Mouse (Mus musculus): ENCODE data around the gene Isoc2a. TPM values are rescaled to one million over a fixed set of nuclear protein-coding genes. Genes with fewer than 3 reads are reported as not detected.

Isoc2a gene
- polyA plus RNA-seq, 1 experiment from 2014 or later: 0.88 TPM

- H3K27me3 ChIP-seq (ENCODE audit: insufficient read depth, low read length): peaks cover 42% of the 10 kb centered on the region
- no peak for TF ChIP-seq CTCF (IDR thresholded peaks at IDR 0.05; ENCODE audit: low read depth)
- H3K4me3 ChIP-seq (ENCODE audit: low read depth, low read length): peak overlapping the region; percentile 39
- no peaks in the 10 kb centered on the region for H3K4me1 ChIP-seq (ENCODE audit: insufficient read depth)
- no peak overlapping the region for H3K27ac ChIP-seq (ENCODE audit: low read depth)
- peak overlapping the region; percentile 25; the same call in 1 of the 2 replicates for H3K9ac ChIP-seq
- 1% methylated on average over 34 of the region's 34 CpGs for WGBS
- ATAC-seq (ENCODE audit: insufficient read depth): no peak; the same call in 1 of the 2 replicates
- DNase-seq: peak; percentile 64
- H3K9me3 ChIP-seq (ENCODE audit: low read depth, low read length): no peaks in the 10 kb centered on the region
- no peaks in the 10 kb centered on the region for H3K36me3 ChIP-seq (ENCODE audit: insufficient read depth)
- peak overlapping the region; percentile 83 for H3K4me2 ChIP-seq
These were observed 33.2 kb upstream of the Isoc2a start for GRCm38 (mm10) chr7:4843604-4844244.

- peaks cover 42% of the 10 kb centered on the region for H3K27me3 ChIP-seq (ENCODE audit: insufficient read depth, low read length)
- peak within 1 kb of the TSS; percentile 83 for H3K4me2 ChIP-seq
- H3K27ac ChIP-seq (ENCODE audit: low read depth): no peak within 1 kb of the TSS
- H3K36me3 ChIP-seq (ENCODE audit: insufficient read depth): no peaks in the 10 kb centered on the region
- ATAC-seq (ENCODE audit: insufficient read depth) (peak; percentile 55), DNase-seq (no peak)
- H3K9ac ChIP-seq: peak within 1 kb of the TSS; percentile 26
- no peaks in the 10 kb centered on the region for H3K4me1 ChIP-seq (ENCODE audit: insufficient read depth)
- under 1% methylated on average over 41 of the region's 41 CpGs for WGBS
- peak within 1 kb of the TSS; percentile 39 for H3K4me3 ChIP-seq (ENCODE audit: low read depth, low read length)
- no peaks in the 10 kb centered on the region for H3K9me3 ChIP-seq (ENCODE audit: low read depth, low read length)
- TF ChIP-seq CTCF (IDR thresholded peaks at IDR 0.05; ENCODE audit: low read depth): no peak
These were observed 32.6 kb upstream of the Isoc2a start, which contains the start of gene Shisa7 for GRCm38 (mm10) chr7:4844245-4844916. Shisa7 (minus strand) TSS chr7:4844696.

DNA sequence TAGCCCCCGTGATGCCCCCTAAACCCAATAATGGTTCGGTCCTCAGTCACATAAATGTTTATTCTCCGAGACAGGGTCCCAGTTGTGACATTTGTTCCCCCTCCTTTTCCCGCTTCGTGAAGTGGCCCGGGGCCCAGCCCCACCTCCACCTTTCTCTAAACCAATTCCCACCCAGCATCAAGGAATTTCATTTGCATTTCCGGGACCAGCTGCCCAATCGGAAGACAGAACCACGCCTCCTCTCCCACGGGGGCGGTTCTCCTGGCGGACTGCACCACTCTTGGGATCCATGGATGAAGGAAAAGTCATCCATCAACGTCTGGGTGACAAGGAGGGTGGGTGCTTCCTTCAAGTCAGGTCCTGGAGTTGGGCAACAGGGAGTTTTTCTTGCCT, 32.0 kb upstream of the Isoc2a start:
- peak; percentile 88 for DNase-seq
- H3K4me2 ChIP-seq: peak overlapping the region; percentile 83
- TF ChIP-seq CTCF (IDR thresholded peaks at IDR 0.05; ENCODE audit: low read depth): no peak
- no peaks in the 10 kb centered on the region for H3K4me1 ChIP-seq (ENCODE audit: insufficient read depth)
- H3K36me3 ChIP-seq (ENCODE audit: insufficient read depth): no peaks in the 10 kb centered on the region
- H3K27me3 ChIP-seq (ENCODE audit: insufficient read depth, low read length): peaks cover 42% of the 10 kb centered on the region
- H3K27ac ChIP-seq (ENCODE audit: low read depth): no peak overlapping the region
- WGBS: under 1% methylated on average over 13 of the region's 13 CpGs
- no peak overlapping the region for H3K9ac ChIP-seq
- ATAC-seq (ENCODE audit: insufficient read depth): peak; percentile 83
- H3K4me3 ChIP-seq (ENCODE audit: low read depth, low read length): peak overlapping the region; percentile 39
- no peaks in the 10 kb centered on the region for H3K9me3 ChIP-seq (ENCODE audit: low read depth, low read length)

DNA sequence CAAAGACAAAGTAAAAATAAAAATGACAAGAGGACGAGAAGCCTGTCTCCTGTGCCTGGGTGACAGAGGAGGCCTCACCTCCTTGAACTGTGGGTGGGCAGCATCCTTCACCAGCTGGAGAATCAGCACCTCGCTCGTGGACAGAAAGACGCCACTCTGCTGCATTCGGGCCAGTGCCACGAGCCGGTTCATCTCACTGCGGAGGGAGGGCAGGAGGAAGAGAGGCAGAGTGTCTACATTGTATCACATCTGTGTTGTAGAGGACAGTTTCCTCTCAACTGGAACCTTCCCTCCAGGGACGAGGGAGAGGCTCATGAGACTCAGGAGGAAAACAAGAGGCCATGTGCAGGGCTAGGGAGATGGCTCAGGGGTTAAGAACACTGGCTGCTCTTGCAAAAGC, 27.6 kb upstream of the Isoc2a start:
- 43% methylated on average over 9 of the region's 9 CpGs for WGBS

DNA sequence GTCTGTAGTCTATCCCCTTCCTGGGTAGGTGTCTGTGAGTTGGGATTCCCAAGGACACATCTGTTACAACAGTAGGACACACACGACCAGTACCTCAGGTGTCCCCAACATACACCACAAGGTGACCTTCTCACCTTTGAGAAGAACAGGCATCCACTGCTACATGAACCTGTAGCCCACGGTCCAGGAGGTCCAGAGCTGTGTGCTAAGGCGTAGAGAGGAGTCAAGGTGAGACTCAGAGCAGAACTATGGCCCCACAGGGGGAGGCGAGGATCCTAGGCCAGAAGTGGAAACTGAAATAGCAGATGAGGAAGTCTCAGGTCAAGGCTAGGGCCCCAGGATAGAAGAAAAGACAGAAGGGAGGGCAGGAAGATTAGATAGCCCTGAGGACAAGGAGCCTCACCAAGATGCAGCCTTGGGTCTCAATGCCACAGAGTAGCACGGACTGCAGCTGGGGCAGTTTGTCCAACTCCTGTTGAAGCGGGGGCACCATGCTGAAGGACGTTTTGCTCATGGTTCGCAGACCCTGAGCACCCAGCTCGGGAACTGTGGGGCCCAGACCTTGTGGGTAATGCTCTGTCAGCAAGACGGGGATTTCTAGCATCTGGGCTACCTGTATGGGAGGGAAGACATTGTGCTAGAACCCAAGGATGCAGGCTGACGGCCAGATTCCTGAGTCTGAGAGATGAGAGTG, 26.2 kb upstream of the Isoc2a start:
- 67% methylated on average over 11 of the region's 11 CpGs for WGBS
- no peak for TF ChIP-seq CTCF (IDR thresholded peaks at IDR 0.05; ENCODE audit: low read depth)
- H3K9ac ChIP-seq: no peak overlapping the region
- no peaks in the 10 kb centered on the region for H3K27me3 ChIP-seq (ENCODE audit: insufficient read depth, low read length)
- no peak for ATAC-seq (ENCODE audit: insufficient read depth)
- no peak overlapping the region for H3K4me2 ChIP-seq
- H3K27ac ChIP-seq (ENCODE audit: low read depth): no peak overlapping the region
- no peaks in the 10 kb centered on the region for H3K36me3 ChIP-seq (ENCODE audit: insufficient read depth)
- H3K4me3 ChIP-seq (ENCODE audit: low read depth, low read length): no peak overlapping the region
- H3K4me1 ChIP-seq (ENCODE audit: insufficient read depth): no peaks in the 10 kb centered on the region
- DNase-seq: no peak
- H3K9me3 ChIP-seq (ENCODE audit: low read depth, low read length): no peaks in the 10 kb centered on the region

More for the DNA sequence above, 27.6 kb upstream of the Isoc2a start:
- H3K4me3 ChIP-seq (ENCODE audit: low read depth, low read length): no peak overlapping the region
- no peaks in the 10 kb centered on the region for H3K4me1 ChIP-seq (ENCODE audit: insufficient read depth)
- no peak for TF ChIP-seq CTCF (IDR thresholded peaks at IDR 0.05; ENCODE audit: low read depth)
- H3K4me2 ChIP-seq: no peak overlapping the region
- no peak overlapping the region for H3K9ac ChIP-seq
- peaks cover 11% of the 10 kb centered on the region for H3K27me3 ChIP-seq (ENCODE audit: insufficient read depth, low read length)
- no peak for DNase-seq
- H3K27ac ChIP-seq (ENCODE audit: low read depth): no peak overlapping the region
- ATAC-seq (ENCODE audit: insufficient read depth): no peak
- H3K36me3 ChIP-seq (ENCODE audit: insufficient read depth): no peaks in the 10 kb centered on the region
- no peaks in the 10 kb centered on the region for H3K9me3 ChIP-seq (ENCODE audit: low read depth, low read length)

DNA sequence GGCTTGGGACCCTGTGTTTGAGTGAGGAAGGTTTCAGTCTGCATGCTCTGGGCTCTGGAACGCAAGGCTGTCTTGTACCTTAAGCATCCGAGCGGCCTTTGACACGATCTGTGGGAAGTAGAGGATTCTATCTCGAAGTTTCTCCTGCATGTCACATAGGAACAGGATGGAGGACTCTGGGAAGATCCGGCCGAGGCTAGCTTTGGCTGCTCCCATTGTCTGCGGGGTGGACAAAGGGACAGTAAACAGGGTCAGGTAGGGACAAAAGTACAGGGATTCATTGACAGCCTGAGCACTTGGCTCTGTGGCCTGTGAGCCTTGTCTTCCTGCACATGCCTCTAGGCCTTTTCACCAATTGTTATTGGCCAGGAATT, 25.7 kb upstream of the Isoc2a start:
- H3K27ac ChIP-seq (ENCODE audit: low read depth): no peak overlapping the region
- H3K36me3 ChIP-seq (ENCODE audit: insufficient read depth): no peaks in the 10 kb centered on the region
- no peak overlapping the region for H3K4me2 ChIP-seq
- ATAC-seq (ENCODE audit: insufficient read depth) (no peak), DNase-seq (no peak)
- H3K9ac ChIP-seq: no peak overlapping the region
- H3K4me1 ChIP-seq (ENCODE audit: insufficient read depth): no peaks in the 10 kb centered on the region
- no peaks in the 10 kb centered on the region for H3K27me3 ChIP-seq (ENCODE audit: insufficient read depth, low read length)
- H3K4me3 ChIP-seq (ENCODE audit: low read depth, low read length): no peak overlapping the region
- TF ChIP-seq CTCF (IDR thresholded peaks at IDR 0.05; ENCODE audit: low read depth): no peak
- 66% methylated on average over 8 of the region's 8 CpGs for WGBS
- no peaks in the 10 kb centered on the region for H3K9me3 ChIP-seq (ENCODE audit: low read depth, low read length)

- Histone ChIP-seq H3K27ac (ENCODE audit: low read depth) (no peak overlapping the region), H3K27me3 (ENCODE audit: insufficient read depth, low read length) (no peaks in the 10 kb centered on the region), H3K36me3 (ENCODE audit: insufficient read depth) (no peaks in the 10 kb centered on the region), H3K4me2 (no peak overlapping the region), H3K4me1 (ENCODE audit: insufficient read depth) (no peaks in the 10 kb centered on the region), H3K9me3 (ENCODE audit: low read depth, low read length) (no peaks in the 10 kb centered on the region), H3K9ac (no peak overlapping the region), H3K4me3 (ENCODE audit: low read depth, low read length) (no peak overlapping the region)
- TF ChIP-seq CTCF (IDR thresholded peaks at IDR 0.05; ENCODE audit: low read depth): no peak
- ATAC-seq (ENCODE audit: insufficient read depth) (no peak), DNase-seq (no peak)
- WGBS: 78% methylated on average over 3 of the region's 3 CpGs
These were observed 23.3 kb upstream of the Isoc2a start for GRCm38 (mm10) chr7:4853613-4854012.

Measured in lung, embryonic 14.5 days (tissue).